Mouse (Mus musculus) myocyte (in vitro differentiated cells): ENCODE measurements around the gene Skp2. TPM values are rescaled to one million over a fixed set of nuclear protein-coding genes. Genes with fewer than 3 reads are reported as not detected.

Source experiments
- H3K27me3 ChIP-seq: one replicate; pipeline ENCODE4 v1.6.1; 2011; ENCODE audit not compliant: control insufficient read depth, insufficient read depth, insufficient read length
- H3K36me3 ChIP-seq: one replicate; pipeline ENCODE4 v1.6.1; 2011; ENCODE audit not compliant: control insufficient read depth, insufficient read depth
- H3K4me2 ChIP-seq: one replicate; pipeline ENCODE4 v1.6.1; 2011; ENCODE audit warnings: low read depth, control low read depth
- H3K4me3 ChIP-seq: one replicate; pipeline ENCODE4 v1.5.1; 2011; ENCODE audit warnings: mild to moderate bottlenecking, control low read depth, moderate library complexity
- H3K79me2 ChIP-seq: one replicate; pipeline ENCODE4 v1.6.1; 2011; ENCODE audit not compliant: control insufficient read depth, insufficient read depth
- H3ac ChIP-seq: one replicate; pipeline ENCODE4 v1.6.1; 2011; ENCODE audit not compliant: control insufficient read depth, insufficient read length
- CEBPB ChIP-seq: IDR thresholded peaks from 2 replicates; pipeline ENCODE4 v1.6.1; 2011; ENCODE audit warnings: mild to moderate bottlenecking, moderate library complexity; ENCODE audit not compliant: poor library complexity, insufficient read depth, severe bottlenecking
- E2F4 ChIP-seq: IDR thresholded peaks from one replicate; pipeline ENCODE4 v1.6.1; 2011; ENCODE audit warnings: mild to moderate bottlenecking, control low read depth, moderate library complexity; ENCODE audit not compliant: insufficient read depth
- MAX ChIP-seq: IDR thresholded peaks from one replicate; pipeline ENCODE4 v1.6.1; 2011; ENCODE audit warnings: low read depth, mild to moderate bottlenecking, control low read depth
- MYOD1 ChIP-seq, 3 experiments: IDR thresholded peaks; one replicate each; pipeline ENCODE4 v1.6.1; 2011; ENCODE audit warnings: control low read depth in 2 of 3, low read depth in 2 of 3, mild to moderate bottlenecking in 2 of 3, moderate library complexity in 1 of 3; ENCODE audit not compliant: insufficient read length in 2 of 3, control insufficient read depth in 1 of 3
- MYOG ChIP-seq, 3 experiments: IDR thresholded peaks; one replicate each; pipeline ENCODE4 v1.6.1; 2011; ENCODE audit warnings: control low read depth in 2 of 3, low read depth in 2 of 3, mild to moderate bottlenecking in 2 of 3; ENCODE audit not compliant: insufficient read length in 2 of 3, control insufficient read depth in 1 of 3, insufficient read depth in 1 of 3
- POLR2A ChIP-seq: IDR thresholded peaks from one replicate; pipeline ENCODE4 v1.6.1; 2011; ENCODE audit warnings: low read depth, mild to moderate bottlenecking, control low read depth, moderate library complexity; ENCODE audit not compliant: insufficient read length
- POLR2AphosphoS2 ChIP-seq: IDR thresholded peaks from one replicate; pipeline ENCODE4 v1.6.1; 2011; ENCODE audit warnings: low read depth, control low read depth; ENCODE audit not compliant: insufficient read length
- REST ChIP-seq: IDR thresholded peaks from one replicate; pipeline ENCODE4 v1.6.1; 2011; ENCODE audit warnings: mild to moderate bottlenecking, control low read depth, moderate library complexity; ENCODE audit not compliant: insufficient read depth, insufficient read length
- SRF ChIP-seq: IDR thresholded peaks from one replicate; pipeline ENCODE4 v1.6.1; 2011; ENCODE audit warnings: low read depth; ENCODE audit not compliant: control insufficient read depth, insufficient read length
- TCF12 ChIP-seq: IDR thresholded peaks from one replicate; pipeline ENCODE4 v1.6.1; 2011; ENCODE audit warnings: mild to moderate bottlenecking, control low read depth; ENCODE audit not compliant: poor library complexity, insufficient read depth, severe bottlenecking
- TCF3 ChIP-seq: IDR thresholded peaks from one replicate; pipeline ENCODE4 v1.6.1; 2011; ENCODE audit warnings: low read depth, control low read depth; ENCODE audit not compliant: insufficient read length
- USF1 ChIP-seq: IDR thresholded peaks from one replicate; pipeline ENCODE4 v1.6.1; 2011; ENCODE audit warnings: low read depth, mild to moderate bottlenecking, control low read depth, moderate library complexity
- polyA plus RNA-seq: library from polyadenylated mRNA; unstranded; fragments of >200 nt; fragmentation: generic; extraction: Trizol; gene quantifications from one replicate; pipeline ENCODE4 v1.2.1, GENCODE M21; 2012; ENCODE audit warnings: missing spikeins

Skp2 gene
- polyA plus RNA-seq, 1 experiment: 5.0 TPM

GRCm38 (mm10) chr15:9177038-9177437 lies 21.8 kb upstream of the Skp2 start:
- Histone ChIP-seq H3K36me3 (peaks cover 43% of the 10 kb centered on the region), H3ac (no peak overlapping the region), H3K79me2 (no peaks in the 10 kb centered on the region), H3K4me2 (no peak overlapping the region), H3K27me3 (no peaks in the 10 kb centered on the region), H3K4me3 (no peak overlapping the region)
- TF ChIP-seq TCF3: no peak
- no peak for TF ChIP-seq REST
- no peak for TF ChIP-seq MYOG (IDR thresholded peaks at IDR 0.05; ENCODE audit: control insufficient read depth in 1 of 3, insufficient read depth in 1 of 3, insufficient read length in 2 of 3, low read depth in 2 of 3)
- TF ChIP-seq SRF: no peak
- TF ChIP-seq POLR2A: no peak
- TF ChIP-seq E2F4: no peak
- no peak for TF ChIP-seq MAX
- no peak for TF ChIP-seq USF1
- TF ChIP-seq MYOD1 (IDR thresholded peaks at IDR 0.05; ENCODE audit: control insufficient read depth in 1 of 3, insufficient read length in 2 of 3, low read depth in 2 of 3): no peak
- no peak for TF ChIP-seq TCF12
- TF ChIP-seq POLR2AphosphoS2: no peak
- TF ChIP-seq CEBPB: no peak

DNA sequence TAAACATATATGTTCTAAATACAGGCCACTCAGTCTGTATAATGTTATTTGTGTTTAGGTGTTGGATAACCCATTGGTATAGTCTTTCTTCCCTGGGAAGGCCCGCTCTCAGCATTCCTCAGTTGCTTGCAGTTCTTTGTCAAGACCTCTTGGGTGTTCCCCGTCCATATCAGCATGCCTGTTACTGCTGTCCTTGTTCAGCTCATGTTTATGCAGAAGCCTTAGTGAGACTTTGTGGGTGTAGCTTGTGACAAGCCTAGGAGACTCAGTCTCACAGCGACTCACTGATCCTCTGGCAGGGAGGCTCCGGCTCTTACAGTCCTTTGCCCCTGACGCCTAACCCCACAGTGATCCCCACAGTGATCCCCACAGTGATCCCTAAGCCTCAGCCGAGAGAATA lies 8.9 kb upstream of the Skp2 start:
- no peaks in the 10 kb centered on the region for H3K79me2 ChIP-seq
- H3K4me2 ChIP-seq: no peak overlapping the region
- peaks cover 47% of the 10 kb centered on the region for H3K36me3 ChIP-seq
- no peak overlapping the region for H3K4me3 ChIP-seq
- H3K27me3 ChIP-seq: no peaks in the 10 kb centered on the region
- no peak overlapping the region for H3ac ChIP-seq
- TF ChIP-seq MYOD1 (IDR thresholded peaks at IDR 0.05; ENCODE audit: control insufficient read depth in 1 of 3, insufficient read length in 2 of 3, low read depth in 2 of 3) (no peak), POLR2AphosphoS2 (no peak), TCF12 (no peak), MAX (no peak), USF1 (no peak), REST (no peak), CEBPB (no peak), MYOG (IDR thresholded peaks at IDR 0.05; ENCODE audit: control insufficient read depth in 1 of 3, insufficient read depth in 1 of 3, insufficient read length in 2 of 3, low read depth in 2 of 3) (no peak), SRF (no peak), TCF3 (no peak), POLR2A (no peak), E2F4 (no peak)

GRCm38 (mm10) chr15:9162557-9163070 lies 7.4 kb upstream of the Skp2 start:
- Histone ChIP-seq H3K79me2 (no peaks in the 10 kb centered on the region), H3ac (no peak overlapping the region), H3K4me3 (no peak overlapping the region), H3K4me2 (no peak overlapping the region), H3K27me3 (no peaks in the 10 kb centered on the region), H3K36me3 (peaks cover 32% of the 10 kb centered on the region)
- TF ChIP-seq TCF12 (no peak), E2F4 (no peak), MAX (no peak), CEBPB (no peak), USF1 (no peak), MYOG (IDR thresholded peaks at IDR 0.05; ENCODE audit: control insufficient read depth in 1 of 3, insufficient read depth in 1 of 3, insufficient read length in 2 of 3, low read depth in 2 of 3) (no peak), TCF3 (no peak)

DNA sequence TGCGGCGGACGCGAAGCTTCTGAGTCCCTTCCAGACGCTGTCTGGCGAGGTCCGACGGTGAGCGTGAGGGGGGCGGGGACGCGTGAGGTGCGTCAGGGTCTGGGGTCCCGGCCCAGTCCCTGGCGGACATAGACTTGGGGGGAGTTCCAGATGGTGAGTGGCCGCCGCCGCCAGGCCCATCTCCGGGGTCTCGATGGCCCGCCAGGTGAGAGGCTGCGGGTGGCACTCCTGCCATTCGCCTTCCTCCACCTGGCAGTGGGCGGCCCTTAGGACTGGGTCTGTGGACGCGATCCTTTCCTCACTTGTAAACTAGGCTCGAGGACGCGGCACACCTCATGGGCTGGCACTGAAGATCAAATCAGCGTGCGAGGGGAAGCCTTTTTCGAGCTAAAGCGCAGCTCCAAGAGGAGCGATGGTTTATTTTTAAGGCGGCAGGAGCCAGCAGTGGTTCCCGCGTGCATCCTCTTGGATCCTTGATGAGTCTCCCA lies 14.5 kb downstream of the Skp2 start:
- Histone ChIP-seq H3K4me3 (peak overlapping the region; percentile 52), H3K36me3 (peaks cover 23% of the 10 kb centered on the region), H3ac (peak overlapping the region; percentile 30), H3K79me2 (peaks cover 58% of the 10 kb centered on the region), H3K4me2 (peak overlapping the region; percentile 96), H3K27me3 (no peaks in the 10 kb centered on the region)
- TF ChIP-seq CEBPB: no peak
- TF ChIP-seq SRF: no peak
- TF ChIP-seq TCF12: no peak
- no peak for TF ChIP-seq MYOD1 (IDR thresholded peaks at IDR 0.05; ENCODE audit: control insufficient read depth in 1 of 3, insufficient read length in 2 of 3, low read depth in 2 of 3)
- no peak for TF ChIP-seq USF1

DNA sequence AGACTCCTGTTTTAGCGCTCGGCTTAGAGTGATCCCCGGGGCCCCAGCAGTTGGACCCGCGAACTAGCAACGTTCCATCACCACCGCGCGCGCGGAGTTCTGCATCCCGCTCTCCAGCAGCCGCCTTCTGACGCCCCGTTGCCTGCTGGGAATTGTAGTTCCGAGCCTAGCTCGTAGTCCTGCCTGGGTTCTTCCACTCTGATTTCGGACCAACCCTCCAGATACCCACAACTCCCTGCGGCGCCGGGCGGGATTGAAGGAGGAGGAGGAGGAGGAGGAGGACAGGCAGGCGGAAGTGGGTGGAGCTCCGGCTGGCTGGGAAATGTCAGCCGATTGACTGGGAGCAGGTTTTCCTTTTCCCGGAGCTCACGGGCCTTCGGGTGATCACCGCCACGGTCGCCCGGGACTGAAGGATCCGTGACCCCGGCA lies 15.0 kb downstream of the Skp2 start, which contains the start of gene Lmbrd2:
TSS of gene Lmbrd2 (plus strand) at position 299 of the 429 bp plus-strand sequence.
- peak within 1 kb of the TSS; percentile 96 for H3K4me2 ChIP-seq
- H3K27me3 ChIP-seq: no peaks in the 10 kb centered on the region
- TF ChIP-seq TCF12: no peak
- peak in 1 of 3 experiments; percentile 8 for TF ChIP-seq MYOD1 (IDR thresholded peaks at IDR 0.05; ENCODE audit: control insufficient read depth in 1 of 3, insufficient read length in 2 of 3, low read depth in 2 of 3)
- peak; percentile 73 for TF ChIP-seq E2F4
- no peak for TF ChIP-seq CEBPB
- peak; percentile 8 for TF ChIP-seq REST
- TF ChIP-seq SRF: no peak
- TF ChIP-seq MAX: peak; percentile 5
- peak; percentile 77 for TF ChIP-seq POLR2A
- TF ChIP-seq POLR2AphosphoS2: peak; percentile 90
- peak in 1 of 3 experiments; percentile 54 for TF ChIP-seq MYOG (IDR thresholded peaks at IDR 0.05; ENCODE audit: control insufficient read depth in 1 of 3, insufficient read depth in 1 of 3, insufficient read length in 2 of 3, low read depth in 2 of 3)
- no peak for TF ChIP-seq TCF3
- TF ChIP-seq USF1: no peak
- peaks cover 24% of the 10 kb centered on the region for H3K36me3 ChIP-seq
- peak within 1 kb of the TSS; percentile 30 for H3ac ChIP-seq
- H3K4me3 ChIP-seq: peak within 1 kb of the TSS; percentile 52
- peaks cover 58% of the 10 kb centered on the region for H3K79me2 ChIP-seq
